Mouse (Mus musculus) spleen, postnatal 0 days (tissue): Measurements from ENCODE around the gene Ipcef1. TPM values are rescaled to one million over a fixed set of nuclear protein-coding genes. Genes with fewer than 3 reads are reported as not detected.

Source experiments
- polyA plus RNA-seq: library from polyadenylated mRNA; unstranded; fragments of >200 nt; fragmentation: Nextera tagmentation; extraction: Ambion mirVana; gene quantifications from 2 replicates; pipeline ENCODE4 v1.2.1, GENCODE M21; 2015

Ipcef1 gene
- 4.1 and 4.4 TPM in 2 replicates for polyA plus RNA-seq

GRCm38 (mm10) chr10:7052315-7053017 lies at the start of gene Ipcef1:
Ipcef1 (minus strand) TSS chr10:7052478.

Other genes starting within 250 kb of the Ipcef1 start
- gene Cnksr3, start 159.8 kb upstream of the Ipcef1 start, polyA plus RNA-seq: 8.9 and 11.7 TPM in 2 replicates